Comparison of ENCODE assay signal across 35 mouse cellular contexts in genomic region chr7:68428946-68429345, GRCm38 (mm10).
"Had no signal": no experiment of that assay in that cellular context is flagged by ENCODE, and none has a peak within 500 bp of the region (broad histone marks: within the 10 kb centered on the region; RNA-seq: fewer than 3 reads in every experiment).

No protein-coding gene starts in this region.

- ATAC-seq: hindbrain, embryonic 16.5 days; hindbrain, postnatal 0 days; inflammation-experienced regulatory T-cells, adult 6 months; intestine, embryonic 15.5 days; intestine, embryonic 16.5 days; intestine, postnatal 0 days had no signal

- H3K27me3 ChIP-seq: heart, embryonic 12.5 days; heart, embryonic 13.5 days; heart, embryonic 15.5 days; hindbrain, embryonic 12.5 days; hindbrain, embryonic 13.5 days; hindbrain, embryonic 15.5 days; intestine, embryonic 15.5 days; kidney, embryonic 15.5 days had no signal

- H3K4me2 ChIP-seq: heart, embryonic 11.5 days; heart, embryonic 12.5 days; heart, embryonic 13.5 days; heart, embryonic 15.5 days; hindbrain, embryonic 12.5 days; hindbrain, embryonic 13.5 days; hindbrain, embryonic 14.5 days; hindbrain, embryonic 15.5 days; intestine, embryonic 15.5 days; kidney, embryonic 15.5 days had no signal

- H3K27ac ChIP-seq: heart, embryonic 10.5 days; heart, embryonic 13.5 days; heart, embryonic 15.5 days; hindbrain, embryonic 10.5 days; hindbrain, embryonic 12.5 days; hindbrain, embryonic 13.5 days; hindbrain, embryonic 14.5 days; hindbrain, embryonic 15.5 days; hindbrain, postnatal 0 days; intestine, embryonic 15.5 days; kidney, embryonic 15.5 days; kidney, postnatal 0 days; layer of hippocampus, adult 2 months had no signal

- H3K9me3 ChIP-seq: heart, embryonic 10.5 days; heart, embryonic 12.5 days; heart, embryonic 13.5 days; heart, embryonic 15.5 days; hindbrain, embryonic 10.5 days; hindbrain, embryonic 12.5 days; hindbrain, embryonic 13.5 days; hindbrain, embryonic 15.5 days; intestine, embryonic 15.5 days; kidney, embryonic 15.5 days had no signal

- H3K4me3 ChIP-seq: heart, embryonic 10.5 days; heart, embryonic 12.5 days; heart, embryonic 13.5 days; heart, embryonic 15.5 days; hindbrain, embryonic 10.5 days; hindbrain, embryonic 12.5 days; hindbrain, embryonic 13.5 days; hindbrain, embryonic 15.5 days; intestine, embryonic 15.5 days; kidney, embryonic 15.5 days; layer of hippocampus, adult 2 months had no signal

- H3K9ac ChIP-seq: heart, embryonic 12.5 days; heart, embryonic 13.5 days; heart, embryonic 15.5 days; hindbrain, embryonic 12.5 days; hindbrain, embryonic 13.5 days; hindbrain, embryonic 14.5 days; hindbrain, embryonic 15.5 days; intestine, embryonic 15.5 days; kidney, embryonic 15.5 days had no signal

- H3K36me3 ChIP-seq: heart, embryonic 10.5 days; heart, embryonic 12.5 days; heart, embryonic 13.5 days; heart, embryonic 15.5 days; hindbrain, embryonic 10.5 days; hindbrain, embryonic 12.5 days; hindbrain, embryonic 13.5 days; hindbrain, embryonic 15.5 days; intestine, embryonic 15.5 days; kidney, embryonic 15.5 days had no signal

- H3K4me1 ChIP-seq: heart, embryonic 10.5 days; heart, embryonic 12.5 days; heart, embryonic 13.5 days; heart, embryonic 15.5 days; hindbrain, embryonic 10.5 days; hindbrain, embryonic 12.5 days; hindbrain, embryonic 13.5 days; hindbrain, embryonic 15.5 days; intestine, embryonic 15.5 days; kidney, embryonic 15.5 days had no signal

- DNase-seq: heart, postnatal 10 days; heart, postnatal 14 days; heart, postnatal 36 days; heart, postnatal 4 days; kidney, adult 11 months; kidney, adult 18-20 months; kidney, adult 2 months; kidney, adult 8-10 months; kidney, adult 9 months; kidney, postnatal 10 days; kidney, postnatal 14 days; kidney, postnatal 25 days; kidney, postnatal 36 days; kidney, postnatal 4 days; layer of hippocampus, adult 9-11 months; layer of hippocampus, postnatal 36 days had no signal
